Mouse (Mus musculus) frontal cortex, postnatal 25 days (tissue): ENCODE measurements around the gene Ext2.

Experiments used
- DNase-seq, 2 experiments: peaks; one replicate each; pipeline ENCODE4 v3.0.0; 2022; ENCODE audit warnings: low spot score in 2 of 2

The Ext2 gene

DNA sequence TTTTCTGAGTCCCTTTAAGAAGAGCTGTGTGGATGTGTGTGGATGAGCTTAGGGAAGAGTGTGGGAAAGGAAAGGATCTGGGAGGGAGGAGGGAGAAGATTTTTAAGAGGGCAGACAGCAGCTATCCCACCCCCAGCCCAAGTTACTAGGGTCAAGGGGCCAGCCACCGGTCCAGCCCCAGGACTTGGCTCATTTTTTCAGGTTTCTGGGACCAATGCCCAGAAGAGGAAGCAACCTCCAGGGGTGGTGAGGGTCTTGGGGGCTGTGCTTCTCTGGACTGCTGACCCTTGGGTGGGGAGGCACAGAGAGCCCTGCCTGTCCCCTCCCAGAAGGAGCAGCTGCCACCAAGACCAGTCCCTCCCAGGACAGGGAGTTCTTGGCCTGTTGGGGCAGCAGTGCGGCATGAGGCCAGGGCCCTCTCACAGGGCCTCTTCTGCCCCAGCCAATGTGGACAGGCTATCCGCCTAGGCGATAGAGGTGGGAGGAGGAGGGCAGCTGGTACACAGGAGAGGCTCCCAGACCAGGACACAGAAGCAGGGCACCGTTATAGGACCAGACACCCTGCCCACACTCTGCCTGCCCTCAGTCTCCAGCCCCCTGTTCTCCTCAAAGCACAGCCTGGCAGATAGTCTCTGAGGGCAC, 203.0 kb downstream of the Ext2 start:
- no peak for DNase-seq

- DNase-seq: no peak
These were observed 203.7 kb downstream of the Ext2 start for GRCm38 (mm10) chr2:93618447-93619199.

- no peak for DNase-seq
These were observed 206.3 kb downstream of the Ext2 start for GRCm38 (mm10) chr2:93615845-93616689.

DNA sequence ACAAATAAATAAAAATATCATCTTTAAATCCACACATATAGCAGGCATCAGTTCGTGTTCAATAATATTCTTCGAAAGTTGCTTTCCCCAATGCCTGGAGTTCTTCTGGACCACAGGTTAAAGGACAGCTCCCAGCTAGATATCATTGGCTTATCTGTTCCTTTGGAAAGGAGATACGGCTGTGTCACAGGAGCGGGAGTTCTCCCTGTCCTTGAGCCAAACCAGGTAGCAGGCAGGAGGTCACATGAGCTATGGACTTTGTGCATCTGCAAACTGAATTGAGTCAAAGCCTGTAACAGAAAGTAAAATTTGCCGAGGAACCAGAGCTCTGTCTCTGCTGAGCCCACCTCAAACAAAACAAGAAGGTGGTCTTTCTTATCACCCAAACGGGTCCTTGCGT, 209.3 kb downstream of the Ext2 start:
- DNase-seq: no peak
